Comparison of ENCODE assay signal across 18 mouse cellular contexts in genomic region chr12:25300804-25301390, GRCm38 (mm10).
DNase-seq lines count a peak whose midpoint lies in the region; ATAC-seq lines count a peak whose summit lies in the region.
"Had no signal": no experiment of that assay in that cellular context is flagged by ENCODE, and none has a peak within 500 bp of the region (broad histone marks: within the 10 kb centered on the region; RNA-seq: fewer than 3 reads in every experiment).

No protein-coding gene starts in this region.

- peak; percentile 58; the same call in 1 of the 2 replicates for ATAC-seq in kidney, embryonic 14.5 days (ENCODE audit: low FRiP score, low TSS enrichment)
- ATAC-seq in liver, embryonic 11.5 days (replicated peaks; ENCODE audit: low FRiP score): 0 out of 2 replicates have a peak, but pooled peaks have one; percentile 34
- no peak for ATAC-seq in neural tube, embryonic 15.5 days (ENCODE audit: low FRiP score)

- H3K9me3 ChIP-seq in kidney, embryonic 14.5 days (ENCODE audit: control insufficient read depth, low read length): peaks cover 2% of the 10 kb centered on the region; the same call in 1 of the 2 replicates
- no peaks in the 10 kb centered on the region for H3K9me3 ChIP-seq in liver, embryonic 11.5 days (ENCODE audit: control insufficient read depth, low read length)
- H3K9me3 ChIP-seq in neural tube, embryonic 15.5 days (replicated peaks): no peaks in the 10 kb centered on the region
- H3K9me3 ChIP-seq in limb, embryonic 10.5 days (replicated peaks): no peaks in the 10 kb centered on the region
- H3K9me3 ChIP-seq: embryonic facial prominence, embryonic 10.5 days; forebrain, embryonic 10.5 days; heart, embryonic 15.5 days; hindbrain, embryonic 15.5 days; liver, embryonic 13.5 days; stomach, embryonic 15.5 days had no signal

- H3K9ac ChIP-seq in kidney, embryonic 14.5 days (ENCODE audit: low read depth, low read length): no peak overlapping the region
- no peak overlapping the region for H3K9ac ChIP-seq in liver, embryonic 11.5 days (ENCODE audit: low read depth, low read length)
- no peak overlapping the region for H3K9ac ChIP-seq in neural tube, embryonic 15.5 days (replicated peaks)
- H3K9ac ChIP-seq: heart, embryonic 15.5 days; hindbrain, embryonic 15.5 days; liver, embryonic 13.5 days; stomach, embryonic 15.5 days had no signal

- H3K4me3 ChIP-seq in kidney, embryonic 14.5 days (ENCODE audit: low read length): no peak overlapping the region
- no peak overlapping the region for H3K4me3 ChIP-seq in liver, embryonic 11.5 days (ENCODE audit: low read depth, low read length)
- H3K4me3 ChIP-seq in neural tube, embryonic 15.5 days (replicated peaks): no peak overlapping the region
- no peak overlapping the region for H3K4me3 ChIP-seq in limb, embryonic 10.5 days
- H3K4me3 ChIP-seq: embryonic facial prominence, embryonic 10.5 days; forebrain, embryonic 10.5 days; heart, embryonic 15.5 days; hindbrain, embryonic 15.5 days; liver, embryonic 13.5 days; stomach, embryonic 15.5 days had no signal

- no peak for DNase-seq in kidney, postnatal 25 days
- DNase-seq in spleen, adult 18-20 months: peak; percentile 19 to 32
- DNase-seq in spleen, adult 12 weeks (ENCODE audit: low spot score): no peak
- DNase-seq in liver, embryonic 11.5 days (ENCODE audit: low spot score): no peak
- DNase-seq in splenic B cell, adult 2 months (ENCODE audit: low read depth, low spot score): peak; percentile 41
- DNase-seq in limb, embryonic 10.5 days (ENCODE audit: low spot score): no peak
- DNase-seq: cerebellum, adult 9-11 months; kidney, postnatal 14 days; liver, embryonic 13.5 days; thymus, postnatal 36 days had no signal

- no peaks in the 10 kb centered on the region for H3K36me3 ChIP-seq in kidney, embryonic 14.5 days (ENCODE audit: control insufficient read depth, insufficient read depth, low read length)
- no peaks in the 10 kb centered on the region for H3K36me3 ChIP-seq in liver, embryonic 11.5 days (ENCODE audit: control insufficient read depth, insufficient read depth, low read length)
- no peaks in the 10 kb centered on the region for H3K36me3 ChIP-seq in splenic B cell, adult 2 months (ENCODE audit: control insufficient read depth, insufficient read depth, low read length, poor library complexity, severe bottlenecking)
- no peaks in the 10 kb centered on the region for H3K36me3 ChIP-seq in neural tube, embryonic 15.5 days
- no peaks in the 10 kb centered on the region for H3K36me3 ChIP-seq in limb, embryonic 10.5 days
- H3K36me3 ChIP-seq: embryonic facial prominence, embryonic 10.5 days; forebrain, embryonic 10.5 days; heart, embryonic 15.5 days; hindbrain, embryonic 15.5 days; liver, embryonic 13.5 days; stomach, embryonic 15.5 days had no signal

- peaks cover 35% of the 10 kb centered on the region for H3K4me1 ChIP-seq in kidney, embryonic 14.5 days (ENCODE audit: control insufficient read depth, insufficient read depth, low read length)
- H3K4me1 ChIP-seq in liver, embryonic 11.5 days (replicated peaks; ENCODE audit: control insufficient read depth, insufficient read depth, low read length): peaks cover 22% of the 10 kb centered on the region
- peaks cover 11% of the 10 kb centered on the region for H3K4me1 ChIP-seq in neural tube, embryonic 15.5 days
- H3K4me1 ChIP-seq in limb, embryonic 10.5 days: peaks cover 23% of the 10 kb centered on the region

- no peaks in the 10 kb centered on the region for H3K27me3 ChIP-seq in kidney, embryonic 14.5 days (ENCODE audit: control insufficient read depth, insufficient read depth, low read length)
- no peaks in the 10 kb centered on the region for H3K27me3 ChIP-seq in liver, embryonic 11.5 days (replicated peaks; ENCODE audit: control insufficient read depth, insufficient read depth, low read length)
- H3K27me3 ChIP-seq in splenic B cell, adult 2 months (ENCODE audit: control insufficient read depth, insufficient read depth, low read length, poor library complexity, severe bottlenecking): no peaks in the 10 kb centered on the region
- no peaks in the 10 kb centered on the region for H3K27me3 ChIP-seq in neural tube, embryonic 15.5 days (replicated peaks)
- H3K27me3 ChIP-seq in limb, embryonic 10.5 days (ENCODE audit: low read depth, poor library complexity, severe bottlenecking): no peaks in the 10 kb centered on the region
- H3K27me3 ChIP-seq: heart, embryonic 15.5 days; hindbrain, embryonic 15.5 days; liver, embryonic 13.5 days; stomach, embryonic 15.5 days had no signal

- H3K4me2 ChIP-seq in kidney, embryonic 14.5 days (replicated peaks; ENCODE audit: low read depth, low read length): no peak overlapping the region
- H3K4me2 ChIP-seq in liver, embryonic 11.5 days: no peak overlapping the region
- no peak overlapping the region for H3K4me2 ChIP-seq in neural tube, embryonic 15.5 days
- H3K4me2 ChIP-seq: heart, embryonic 15.5 days; hindbrain, embryonic 15.5 days; liver, embryonic 13.5 days; midbrain, embryonic 11.5 days; stomach, embryonic 15.5 days had no signal

- 0 out of 2 replicates have a peak overlapping the region, but pooled peaks have one; percentile 8 for H3K27ac ChIP-seq in kidney, embryonic 14.5 days (ENCODE audit: low read depth, low read length)
- no peak overlapping the region for H3K27ac ChIP-seq in liver, embryonic 11.5 days (ENCODE audit: low read depth, low read length)
- H3K27ac ChIP-seq in neural tube, embryonic 15.5 days (replicated peaks): no peak overlapping the region
- no peak overlapping the region for H3K27ac ChIP-seq in limb, embryonic 10.5 days
- H3K27ac ChIP-seq: embryonic facial prominence, embryonic 10.5 days; forebrain, embryonic 10.5 days; heart, embryonic 15.5 days; hindbrain, embryonic 15.5 days; liver, embryonic 13.5 days; stomach, embryonic 15.5 days had no signal

- 29% methylated on average over 9 of the region's 9 CpGs for WGBS in kidney, embryonic 14.5 days
- WGBS in liver, embryonic 11.5 days: 46% methylated on average over 9 of the region's 9 CpGs
- WGBS in neural tube, embryonic 15.5 days: 67% methylated on average over 9 of the region's 9 CpGs
- 69% methylated on average over 9 of the region's 9 CpGs for WGBS in limb, embryonic 10.5 days

Comparison
In these comparisons a context has a peak if more than half of its experiments do, and no peak if none do; other contexts are left out.
1. DNase-seq: peak in spleen, adult 18-20 months (2 of 2) and splenic B cell, adult 2 months (single experiment); none in kidney, postnatal 25 days (0 of 2), spleen, adult 12 weeks (single experiment), liver, embryonic 11.5 days (single experiment) and limb, embryonic 10.5 days (single experiment).